Mouse (Mus musculus) left cerebral cortex, adult 2 months (tissue): ENCODE results near the gene Umps. TPM values are rescaled to one million over a fixed set of nuclear protein-coding genes. Genes with fewer than 3 reads are reported as not detected.

ENCODE experiments used
- DNase-seq, 2 experiments: peaks; one replicate each; pipeline ENCODE4 v3.0.0; 2021 to 2022; ENCODE audit warnings: low spot score in 2 of 2, mixed read lengths in 1 of 2; ENCODE audit errors: extremely low spot score in 1 of 2
- H3K27ac ChIP-seq: fragments of 200-600 bp; 2 replicates; pipeline ENCODE4 v1.8.1; 2022
- H3K4me3 ChIP-seq: fragments of 200-600 bp; 2 replicates; pipeline ENCODE4 v1.8.1; 2022
- CTCF ChIP-seq: fragments of 200-600 bp; IDR thresholded peaks from 2 replicates; pipeline ENCODE4 v1.8.1; 2022; ENCODE audit warnings: antibody characterized with exemption, mild to moderate bottlenecking, moderate library complexity
- intact Hi-C: fragments of 180-260 bp; cut with DNase I; formaldehyde crosslinking; loops from one replicate; pipeline ENCODE4 v1.15.1; 2025
- total RNA-seq, 2 experiments: library from RNA; stranded (reverse); gene quantifications; 2 replicates each; pipeline ENCODE4 v1.2.3; 2021

Gene Umps
- total RNA-seq, 2 experiments from 2014 or later = 14.4 to 15.0 TPM

- intact Hi-C loops = no loop called here
- no peak for DNase-seq
- H3K4me3 ChIP-seq = no peak overlapping the region
- no peak for TF ChIP-seq CTCF
- no peak overlapping the region for H3K27ac ChIP-seq
Observed at GRCm38 (mm10) chr16:33938311-33939132, 28.3 kb downstream of the Umps start.

GRCm38 (mm10) chr16:33937567-33937966 lies 29.3 kb downstream of the Umps start:
- no peak for TF ChIP-seq CTCF
- Histone ChIP-seq H3K4me3 (no peak overlapping the region), H3K27ac (no peak overlapping the region)
- DNase-seq = peak; percentile 28 to 36
- intact Hi-C loops = no loop called here

- no peak for TF ChIP-seq CTCF
- DNase-seq = no peak
- H3K27ac ChIP-seq = no peak overlapping the region
- intact Hi-C loops = no loop called here
- no peak overlapping the region for H3K4me3 ChIP-seq
Observed at GRCm38 (mm10) chr16:33936885-33937284, 30.0 kb downstream of the Umps start.

- TF ChIP-seq CTCF = no peak
- no peak for DNase-seq
- no peak overlapping the region for H3K27ac ChIP-seq
- no peak overlapping the region for H3K4me3 ChIP-seq
- intact Hi-C loops = no loop called here
Observed at GRCm38 (mm10) chr16:33935407-33935785, 31.4 kb downstream of the Umps start.

GRCm38 (mm10) chr16:33934701-33935406 lies 32.0 kb downstream of the Umps start:
- intact Hi-C loops = no loop called here
- peak in 1 of 2 experiments; percentile 25 for DNase-seq
- no peak for TF ChIP-seq CTCF
- H3K4me3 ChIP-seq = no peak overlapping the region
- no peak overlapping the region; the same call in 1 of the 2 replicates for H3K27ac ChIP-seq

GRCm38 (mm10) chr16:33933411-33933810 lies 33.4 kb downstream of the Umps start:
- no peak overlapping the region for H3K4me3 ChIP-seq
- no peak overlapping the region for H3K27ac ChIP-seq
- intact Hi-C loops = no loop called here
- DNase-seq = no peak
- TF ChIP-seq CTCF = no peak

GRCm38 (mm10) chr16:33932126-33932525 lies 34.7 kb downstream of the Umps start:
- intact Hi-C loops = no loop called here

GRCm38 (mm10) chr16:33931682-33932081 lies 35.2 kb downstream of the Umps start:
- DNase-seq = no peak
- intact Hi-C loops = no loop called here
- H3K27ac ChIP-seq = no peak overlapping the region
- H3K4me3 ChIP-seq = no peak overlapping the region
- TF ChIP-seq CTCF = no peak

More at GRCm38 (mm10) chr16:33932126-33932525, 34.7 kb downstream of the Umps start:
- Histone ChIP-seq H3K4me3 (no peak overlapping the region), H3K27ac (no peak overlapping the region)
- TF ChIP-seq CTCF = no peak
- no peak for DNase-seq

- no peak for DNase-seq
- TF ChIP-seq CTCF = no peak
- Histone ChIP-seq H3K4me3 (no peak overlapping the region), H3K27ac (no peak overlapping the region)
- intact Hi-C loops = no loop called here
Observed at GRCm38 (mm10) chr16:33930785-33931184, 36.1 kb downstream of the Umps start.

GRCm38 (mm10) chr16:33928788-33929462 lies 37.9 kb downstream of the Umps start:
- no peak for TF ChIP-seq CTCF
- intact Hi-C loops = no loop called here
- Histone ChIP-seq H3K27ac (no peak overlapping the region), H3K4me3 (no peak overlapping the region)
- no peak for DNase-seq

- no peak overlapping the region for H3K4me3 ChIP-seq
- peak; percentile 14 for TF ChIP-seq CTCF
- no peak for DNase-seq
- intact Hi-C loops = no loop called here
- no peak overlapping the region for H3K27ac ChIP-seq
Observed at GRCm38 (mm10) chr16:33927263-33927824, 39.5 kb downstream of the Umps start.

GRCm38 (mm10) chr16:33923758-33924157 lies 43.1 kb downstream of the Umps start:
- TF ChIP-seq CTCF = no peak
- intact Hi-C loops = no loop called here

More at GRCm38 (mm10) chr16:33923758-33924157, 43.1 kb downstream of the Umps start:
- H3K27ac ChIP-seq = no peak overlapping the region
- no peak overlapping the region for H3K4me3 ChIP-seq
- DNase-seq = no peak
